Mouse (Mus musculus): ENCODE measurements around the gene Stac. TPM values are rescaled to one million over a fixed set of nuclear protein-coding genes. Genes with fewer than 3 reads are reported as not detected.

The Stac gene
- 1.4 and 4.0 TPM in 2 replicates for polyA plus RNA-seq (2012; rRNA removed)

DNA sequence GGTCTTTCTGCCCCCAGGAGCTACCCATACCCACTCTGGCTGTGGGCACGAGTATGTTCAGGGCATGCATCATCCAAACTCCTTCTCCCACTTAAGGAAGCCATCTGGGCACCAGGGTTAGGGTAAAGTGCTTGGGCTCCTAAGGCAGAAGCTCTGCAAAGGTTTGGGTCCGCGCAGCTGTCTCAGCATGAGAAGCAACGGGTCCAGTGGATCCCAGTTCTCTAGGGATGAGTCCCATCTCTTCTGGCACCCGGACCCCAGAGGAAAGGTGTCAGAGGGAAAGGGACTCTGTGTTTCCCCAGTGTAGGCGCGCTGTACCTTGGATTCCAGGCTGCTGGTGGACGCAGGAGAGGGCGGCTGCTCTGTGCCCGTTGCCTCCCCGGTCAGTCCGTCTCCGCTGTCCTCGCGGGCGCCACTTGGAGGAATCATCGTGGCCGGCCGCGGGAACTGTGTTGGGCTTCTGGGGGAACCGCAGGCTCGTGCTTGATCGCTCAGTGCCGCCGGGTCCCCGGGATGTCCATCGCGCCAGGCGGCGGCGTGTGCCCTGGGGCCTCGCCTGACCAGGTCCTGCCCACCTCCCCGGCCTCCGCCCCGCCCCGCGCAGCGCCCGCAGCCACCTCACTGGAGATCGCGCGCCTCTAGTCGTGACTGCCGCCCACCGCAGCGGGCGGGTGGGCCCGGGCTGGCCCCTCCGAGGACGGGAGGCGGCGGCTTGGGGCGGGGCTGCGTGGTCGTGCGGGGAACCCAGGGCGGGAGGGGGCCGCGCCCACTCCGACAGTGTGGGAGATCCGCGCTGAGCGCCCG is at the start of gene Stac:
TSS of gene Stac (minus strand) at position 669 of the 804 bp plus-strand sequence.
- Histone ChIP-seq H3K4me1 (replicated peaks; ENCODE audit: control insufficient read depth, insufficient read depth, low read length) (no peaks in the 10 kb centered on the region), H3K4me3 (ENCODE audit: control insufficient read depth, insufficient read depth, low read length) (no peak within 1 kb of the TSS), H3K27ac (ENCODE audit: control insufficient read depth, insufficient read depth, low read length) (no peak within 1 kb of the TSS), H3K27me3 (ENCODE audit: control insufficient read depth, insufficient read depth, low read length) (no peaks in the 10 kb centered on the region; the same call in 1 of the 2 replicates), H3K36me3 (ENCODE audit: control insufficient read depth, insufficient read depth, low read length) (no peaks in the 10 kb centered on the region)
- 8% methylated on average over 64 of the region's 64 CpGs for WGBS
- no peak for DNase-seq
- TF ChIP-seq POLR2A (IDR thresholded peaks at IDR 0.05; ENCODE audit: control insufficient read depth, extremely low read depth, insufficient read depth, low read length, poor library complexity): no peak
- no peak for TF ChIP-seq CTCF (IDR thresholded peaks at IDR 0.05; ENCODE audit: borderline replicate concordance, control insufficient read depth, extremely low read depth, insufficient read depth, low read length, poor library complexity)

DNA sequence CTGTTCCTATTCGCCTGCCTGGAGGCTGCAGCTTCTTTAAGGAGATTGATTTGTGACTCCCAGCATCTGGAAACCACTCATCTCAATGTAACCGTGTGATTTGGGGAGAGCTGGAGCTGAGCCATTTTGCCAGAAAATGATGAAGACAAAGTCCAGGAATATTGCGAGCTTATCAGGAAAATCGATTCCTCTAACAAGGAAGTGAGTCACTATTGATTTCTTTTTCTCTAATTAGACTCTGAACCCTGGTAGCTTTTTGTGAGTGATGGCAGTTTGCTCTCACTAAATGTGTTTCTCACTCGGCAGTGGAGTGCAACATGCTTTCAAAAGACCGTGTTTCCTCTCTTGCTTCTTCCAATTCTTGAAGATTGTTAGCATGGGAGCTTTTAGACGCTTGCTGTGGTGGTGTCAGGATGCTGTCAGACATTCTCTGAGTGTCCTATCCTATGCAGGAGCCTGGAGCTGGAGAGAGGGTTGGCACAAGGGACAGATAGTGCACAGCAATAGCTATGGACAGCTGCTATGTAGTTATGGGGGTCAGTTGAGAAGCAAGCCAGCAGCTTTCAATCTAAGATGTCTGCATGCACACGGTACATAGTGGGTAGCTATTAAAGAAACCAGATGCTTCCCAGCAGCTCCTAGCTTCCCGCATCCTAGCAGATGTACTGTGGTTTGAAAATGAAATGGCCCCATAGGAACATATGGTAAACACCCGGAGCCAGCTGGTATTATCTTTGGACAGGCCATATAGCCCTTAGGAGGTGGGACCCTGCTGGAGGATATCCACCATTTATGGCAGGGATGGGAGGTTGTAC is 49.5 kb upstream of the Stac start:
- WGBS: 85% methylated on average over 10 of the region's 10 CpGs
- Histone ChIP-seq H3K4me3 (ENCODE audit: control insufficient read depth, insufficient read depth, low read length) (no peak overlapping the region), H3K27me3 (ENCODE audit: control insufficient read depth, insufficient read depth, low read length) (no peaks in the 10 kb centered on the region), H3K27ac (ENCODE audit: control insufficient read depth, insufficient read depth, low read length) (no peak overlapping the region), H3K4me1 (replicated peaks; ENCODE audit: control insufficient read depth, insufficient read depth, low read length) (no peaks in the 10 kb centered on the region), H3K36me3 (ENCODE audit: control insufficient read depth, insufficient read depth, low read length) (no peaks in the 10 kb centered on the region)
- TF ChIP-seq POLR2A (IDR thresholded peaks at IDR 0.05; ENCODE audit: control insufficient read depth, extremely low read depth, insufficient read depth, low read length, poor library complexity) (no peak), CTCF (IDR thresholded peaks at IDR 0.05; ENCODE audit: borderline replicate concordance, control insufficient read depth, extremely low read depth, insufficient read depth, low read length, poor library complexity) (no peak)
- no peak for DNase-seq

DNA sequence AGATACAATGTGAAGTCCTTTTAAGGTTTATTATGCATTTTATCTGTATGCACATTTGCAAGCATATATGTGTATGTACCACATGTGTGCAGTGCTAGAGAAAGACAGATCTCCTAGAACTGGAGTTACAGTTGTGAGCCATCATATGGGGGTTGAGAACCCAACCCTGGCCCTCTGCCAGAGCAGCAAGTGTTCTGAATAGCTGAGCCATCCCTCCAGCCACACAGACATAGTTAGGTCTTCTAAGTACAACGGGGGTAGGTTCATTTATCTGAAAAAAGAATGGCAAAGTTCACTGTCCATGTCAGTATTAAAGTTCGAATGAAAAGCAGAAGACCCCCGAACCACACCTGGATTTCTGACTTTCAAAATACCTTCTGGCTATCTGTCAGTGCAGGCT is 48.9 kb upstream of the Stac start:
- WGBS: 85% methylated on average over 3 of the region's 3 CpGs
- no peak for DNase-seq
- H3K4me3 ChIP-seq (ENCODE audit: control insufficient read depth, insufficient read depth, low read length): no peak overlapping the region
- TF ChIP-seq CTCF (IDR thresholded peaks at IDR 0.05; ENCODE audit: borderline replicate concordance, control insufficient read depth, extremely low read depth, insufficient read depth, low read length, poor library complexity) (no peak), POLR2A (IDR thresholded peaks at IDR 0.05; ENCODE audit: control insufficient read depth, extremely low read depth, insufficient read depth, low read length, poor library complexity) (no peak)
- H3K27ac ChIP-seq (ENCODE audit: control insufficient read depth, insufficient read depth, low read length): no peak overlapping the region
- no peaks in the 10 kb centered on the region for H3K4me1 ChIP-seq (replicated peaks; ENCODE audit: control insufficient read depth, insufficient read depth, low read length)
- H3K27me3 ChIP-seq (ENCODE audit: control insufficient read depth, insufficient read depth, low read length): no peaks in the 10 kb centered on the region
- H3K36me3 ChIP-seq (ENCODE audit: control insufficient read depth, insufficient read depth, low read length): no peaks in the 10 kb centered on the region

DNA sequence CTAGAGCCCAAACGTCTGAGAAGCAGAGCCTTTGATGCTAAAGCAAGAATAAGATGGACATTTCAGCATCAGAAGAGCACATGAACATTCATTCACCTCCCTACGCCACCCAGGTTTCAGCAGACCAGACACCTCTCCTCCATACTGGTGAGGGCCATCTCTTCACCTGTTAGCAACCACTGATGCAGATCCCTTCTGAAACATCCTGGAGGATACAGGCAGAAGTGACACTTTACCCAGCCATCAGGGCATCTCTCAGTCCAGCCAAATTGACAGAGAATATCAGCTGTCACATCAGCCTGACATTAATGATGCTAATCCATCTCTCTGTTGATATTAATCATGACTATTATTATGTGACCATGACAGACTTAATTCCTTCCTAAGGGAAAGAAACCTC is 47.6 kb upstream of the Stac start:
- TF ChIP-seq POLR2A (IDR thresholded peaks at IDR 0.05; ENCODE audit: control insufficient read depth, extremely low read depth, insufficient read depth, low read length, poor library complexity) (no peak), CTCF (IDR thresholded peaks at IDR 0.05; ENCODE audit: borderline replicate concordance, control insufficient read depth, extremely low read depth, insufficient read depth, low read length, poor library complexity) (no peak)
- Histone ChIP-seq H3K36me3 (ENCODE audit: control insufficient read depth, insufficient read depth, low read length) (no peaks in the 10 kb centered on the region), H3K4me1 (replicated peaks; ENCODE audit: control insufficient read depth, insufficient read depth, low read length) (no peaks in the 10 kb centered on the region), H3K4me3 (ENCODE audit: control insufficient read depth, insufficient read depth, low read length) (no peak overlapping the region), H3K27ac (ENCODE audit: control insufficient read depth, insufficient read depth, low read length) (no peak overlapping the region), H3K27me3 (ENCODE audit: control insufficient read depth, insufficient read depth, low read length) (no peaks in the 10 kb centered on the region)
- DNase-seq: no peak
- 92% methylated on average over 2 of the region's 2 CpGs for WGBS

DNA sequence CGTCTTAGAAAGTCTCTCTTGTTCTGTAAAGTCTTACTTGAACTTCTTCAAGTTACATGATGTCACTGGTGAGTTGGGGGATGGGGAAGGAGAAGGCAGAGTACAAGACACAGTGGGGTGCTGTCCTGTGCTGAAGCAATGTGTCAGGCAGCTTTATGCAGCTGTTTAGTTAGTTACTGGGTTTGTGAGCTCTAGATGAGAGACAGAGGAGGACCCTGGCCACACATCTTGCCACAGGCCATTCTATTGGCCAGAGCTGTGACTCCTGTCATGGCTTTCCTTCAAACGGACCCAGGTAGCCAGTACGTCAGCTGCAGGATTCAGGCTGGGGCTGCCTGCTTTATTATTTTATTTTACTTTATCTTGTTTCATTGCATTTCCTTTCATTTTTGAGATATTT is 45.8 kb upstream of the Stac start:
- WGBS: 92% methylated on average over 3 of the region's 3 CpGs
- Histone ChIP-seq H3K4me1 (replicated peaks; ENCODE audit: control insufficient read depth, insufficient read depth, low read length) (no peaks in the 10 kb centered on the region), H3K27me3 (ENCODE audit: control insufficient read depth, insufficient read depth, low read length) (no peaks in the 10 kb centered on the region), H3K4me3 (ENCODE audit: control insufficient read depth, insufficient read depth, low read length) (no peak overlapping the region), H3K27ac (ENCODE audit: control insufficient read depth, insufficient read depth, low read length) (no peak overlapping the region), H3K36me3 (ENCODE audit: control insufficient read depth, insufficient read depth, low read length) (no peaks in the 10 kb centered on the region)
- DNase-seq: no peak
- TF ChIP-seq CTCF (IDR thresholded peaks at IDR 0.05; ENCODE audit: borderline replicate concordance, control insufficient read depth, extremely low read depth, insufficient read depth, low read length, poor library complexity) (no peak), POLR2A (IDR thresholded peaks at IDR 0.05; ENCODE audit: control insufficient read depth, extremely low read depth, insufficient read depth, low read length, poor library complexity) (no peak)

DNA sequence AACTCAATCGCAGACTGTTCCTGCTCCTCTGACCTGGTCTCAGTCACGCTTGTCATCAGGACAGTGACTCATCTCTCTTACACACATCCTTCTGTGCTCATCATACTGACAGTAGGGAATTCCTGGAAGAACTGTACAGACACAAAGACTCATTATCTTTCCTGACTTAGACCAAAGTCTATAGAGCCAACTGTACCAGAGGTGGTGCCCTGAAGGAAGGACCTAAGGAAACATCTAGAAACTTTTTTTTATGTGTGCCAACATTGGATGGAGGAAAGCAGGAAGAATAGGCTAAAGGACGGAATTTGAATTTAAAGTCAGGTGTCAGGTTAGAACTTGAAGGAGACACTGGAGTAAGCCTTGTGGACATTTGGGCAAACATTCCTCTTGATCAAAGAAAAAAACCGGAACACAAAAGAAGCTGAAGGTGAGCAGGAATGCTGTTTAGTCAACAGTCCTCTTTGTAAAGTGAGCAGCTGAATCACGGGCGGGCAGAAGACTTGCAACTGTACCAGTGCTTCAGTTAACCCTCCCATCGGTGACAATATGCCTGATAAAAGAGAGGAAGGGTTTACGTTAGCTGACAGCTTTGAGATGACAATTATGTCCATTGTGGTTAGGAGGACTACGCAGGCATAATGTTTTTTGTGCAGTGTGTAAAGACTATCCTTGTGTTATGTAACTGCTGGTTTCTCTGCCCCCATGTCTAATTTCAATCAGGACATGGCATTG is 42.0 kb upstream of the Stac start:
- Histone ChIP-seq H3K4me3 (ENCODE audit: control insufficient read depth, insufficient read depth, low read length) (no peak overlapping the region), H3K4me1 (replicated peaks; ENCODE audit: control insufficient read depth, insufficient read depth, low read length) (no peaks in the 10 kb centered on the region), H3K36me3 (ENCODE audit: control insufficient read depth, insufficient read depth, low read length) (no peaks in the 10 kb centered on the region), H3K27me3 (ENCODE audit: control insufficient read depth, insufficient read depth, low read length) (no peaks in the 10 kb centered on the region), H3K27ac (ENCODE audit: control insufficient read depth, insufficient read depth, low read length) (no peak overlapping the region)
- no peak for DNase-seq
- 87% methylated on average over 9 of the region's 9 CpGs for WGBS
- TF ChIP-seq CTCF (IDR thresholded peaks at IDR 0.05; ENCODE audit: borderline replicate concordance, control insufficient read depth, extremely low read depth, insufficient read depth, low read length, poor library complexity) (no peak), POLR2A (IDR thresholded peaks at IDR 0.05; ENCODE audit: control insufficient read depth, extremely low read depth, insufficient read depth, low read length, poor library complexity) (no peak)

Data from thymus, adult 2 months (tissue).